Mouse (Mus musculus): ENCODE results near the gene Fpgs.

Gene Fpgs

GRCm38 (mm10) chr2:32724149-32724548, 20.2 kb upstream of the Fpgs start:
- no peak for DNase-seq

- no peak for DNase-seq
Observed at GRCm38 (mm10) chr2:32722581-32722980, 18.6 kb upstream of the Fpgs start.

GRCm38 (mm10) chr2:32722046-32722445, 18.1 kb upstream of the Fpgs start:
- DNase-seq: no peak

GRCm38 (mm10) chr2:32720681-32721229, 16.8 kb upstream of the Fpgs start, which contains the start of gene Sh2d3c:
TSS of gene Sh2d3c (plus strand) at chr2:32721055.
- DNase-seq: peak; percentile 39

- DNase-seq: no peak
Observed at GRCm38 (mm10) chr2:32720053-32720452, 16.1 kb upstream of the Fpgs start.

- no peak for DNase-seq
Observed at GRCm38 (mm10) chr2:32718761-32719160, 14.8 kb upstream of the Fpgs start.

- peak; percentile 56 for DNase-seq
Observed at GRCm38 (mm10) chr2:32714987-32715425, 11.1 kb upstream of the Fpgs start.

- no peak for DNase-seq
Observed at GRCm38 (mm10) chr2:32714117-32714986, 10.4 kb upstream of the Fpgs start.

- peak; percentile 94 for DNase-seq
Observed at GRCm38 (mm10) chr2:32712934-32713817, 9.2 kb upstream of the Fpgs start, which contains the start of gene Cdk9. TSS of gene Cdk9 (minus strand) at chr2:32713076.

- peak; percentile 95 for DNase-seq
Observed at GRCm38 (mm10) chr2:32712586-32712933, 8.6 kb upstream of the Fpgs start.

- DNase-seq: peak; percentile 85
Observed at GRCm38 (mm10) chr2:32712108-32712551, 8.2 kb upstream of the Fpgs start.

- DNase-seq: no peak
Observed at GRCm38 (mm10) chr2:32711301-32712056, 7.5 kb upstream of the Fpgs start.

- no peak for DNase-seq
Observed at GRCm38 (mm10) chr2:32710425-32710824, 6.5 kb upstream of the Fpgs start.

- no peak for DNase-seq
Observed at GRCm38 (mm10) chr2:32709521-32710137, 5.7 kb upstream of the Fpgs start.

- peak; percentile 79 for DNase-seq
Observed at GRCm38 (mm10) chr2:32708643-32709042, 4.7 kb upstream of the Fpgs start.

- no peak for DNase-seq
Observed at GRCm38 (mm10) chr2:32706971-32707370, 3.0 kb upstream of the Fpgs start.

GRCm38 (mm10) chr2:32705018-32705417, 1.1 kb upstream of the Fpgs start:
- DNase-seq: no peak

- DNase-seq: no peak
Observed at GRCm38 (mm10) chr2:32703046-32703445, 899 bp downstream of the Fpgs start.

- DNase-seq: no peak
Observed at GRCm38 (mm10) chr2:32700966-32701743, 2.8 kb downstream of the Fpgs start.

- no peak for DNase-seq
Observed at GRCm38 (mm10) chr2:32699680-32700079, 4.3 kb downstream of the Fpgs start.

- no peak for DNase-seq
Observed at GRCm38 (mm10) chr2:32694691-32695090, 9.3 kb downstream of the Fpgs start.

Data from liver (tissue).